Mouse (Mus musculus): Measurements from ENCODE around the gene Ndufv1.
"Not testable (repeated sequence)": the region's sequence is repeated elsewhere in the genome, so short reads cannot be mapped to it uniquely, and the experiment has no call there.

Gene Ndufv1

DNA sequence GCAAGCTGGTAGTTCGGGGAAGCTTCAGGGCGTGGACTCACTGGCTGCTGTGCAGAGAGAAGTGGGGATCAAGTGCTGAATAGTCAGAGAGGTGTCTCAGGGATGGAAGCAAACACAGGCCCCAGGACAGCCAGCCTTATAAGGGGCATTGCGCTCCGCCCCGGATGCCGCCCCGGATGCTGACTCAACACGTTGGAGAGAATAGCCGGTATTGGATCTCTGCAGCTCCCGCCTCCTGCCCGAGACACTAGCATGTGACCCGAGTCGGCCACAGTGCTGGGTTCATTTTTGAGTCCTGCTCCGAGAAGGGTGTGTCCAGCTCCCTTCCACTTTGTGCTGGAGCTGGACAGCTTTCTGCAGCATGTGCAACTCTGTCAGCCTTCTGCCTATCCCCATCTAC is 29.5 kb upstream of the Ndufv1 start:
- peak; percentile 29 to 64 for DNase-seq (ENCODE audit: low spot score in 2 of 2)

DNA sequence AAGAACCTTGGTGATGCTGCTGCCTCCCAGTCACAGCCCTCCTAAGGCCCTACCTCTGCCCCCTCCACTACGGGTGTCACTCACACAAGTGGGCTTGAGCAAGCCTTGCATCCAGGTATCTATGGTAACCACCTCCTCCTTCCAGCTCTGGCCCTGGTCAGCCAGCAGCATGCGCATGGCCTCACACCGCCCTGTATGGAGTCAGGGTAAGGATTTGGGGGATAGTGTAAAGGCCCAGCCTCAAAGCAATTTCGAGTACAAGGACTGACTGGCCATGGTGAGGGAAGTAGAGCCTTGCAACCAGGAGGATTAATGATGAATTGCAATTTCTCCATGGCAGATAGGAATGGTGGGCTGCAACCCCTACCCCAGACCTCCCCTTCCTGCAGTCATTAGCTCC is 28.9 kb upstream of the Ndufv1 start:
- DNase-seq (ENCODE audit: low spot score in 2 of 2) = not testable (repeated sequence)

DNA sequence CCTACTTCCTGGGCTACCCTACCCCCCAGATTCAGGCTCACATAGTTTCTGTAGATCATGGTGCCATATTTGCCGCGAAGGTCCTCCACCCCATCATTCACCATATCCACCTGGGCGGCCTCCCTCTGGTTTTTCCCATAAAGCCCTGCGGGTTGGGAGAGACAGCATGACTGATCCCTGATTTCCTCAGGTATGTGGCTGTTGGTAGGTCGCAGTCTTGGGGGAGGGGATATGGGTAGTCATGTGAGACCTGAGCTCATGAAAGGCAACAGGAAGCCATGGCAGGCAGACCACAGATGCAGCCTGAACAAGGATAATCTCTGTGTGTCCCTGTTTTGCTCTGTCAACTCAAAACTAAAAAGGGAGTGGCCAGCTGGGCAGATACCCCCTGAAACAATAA is 28.3 kb upstream of the Ndufv1 start:
- DNase-seq (ENCODE audit: low spot score in 2 of 2) = not testable (repeated sequence)

DNA sequence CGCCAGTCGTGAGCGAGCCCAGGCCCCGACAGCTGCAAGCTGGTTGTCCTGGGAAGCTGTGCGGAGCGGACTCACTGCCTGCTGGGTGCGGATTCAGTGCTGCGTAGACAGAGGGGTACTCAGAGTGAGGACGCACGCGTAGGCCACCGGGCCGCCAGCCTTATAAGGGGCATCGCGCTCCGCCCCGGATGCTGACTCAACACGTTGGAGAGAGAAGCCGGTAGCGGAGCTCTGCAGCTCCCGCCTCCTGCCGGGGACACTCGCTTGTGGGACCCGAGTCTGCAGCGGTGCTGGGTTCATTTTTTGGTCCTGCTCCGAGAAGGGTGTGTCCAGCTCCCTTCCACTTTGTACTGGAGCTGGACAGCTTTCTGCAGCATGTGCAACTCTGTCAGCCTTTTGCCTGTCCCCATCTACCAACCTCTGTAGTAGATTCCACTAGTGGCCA is 25.2 kb upstream of the Ndufv1 start, which contains the start of gene Gstp1:
Gstp1 (minus strand) TSS at position 198 of the 445 bp plus-strand sequence.
- peak; percentile 87 to 90 for DNase-seq (ENCODE audit: low spot score in 2 of 2)

DNA sequence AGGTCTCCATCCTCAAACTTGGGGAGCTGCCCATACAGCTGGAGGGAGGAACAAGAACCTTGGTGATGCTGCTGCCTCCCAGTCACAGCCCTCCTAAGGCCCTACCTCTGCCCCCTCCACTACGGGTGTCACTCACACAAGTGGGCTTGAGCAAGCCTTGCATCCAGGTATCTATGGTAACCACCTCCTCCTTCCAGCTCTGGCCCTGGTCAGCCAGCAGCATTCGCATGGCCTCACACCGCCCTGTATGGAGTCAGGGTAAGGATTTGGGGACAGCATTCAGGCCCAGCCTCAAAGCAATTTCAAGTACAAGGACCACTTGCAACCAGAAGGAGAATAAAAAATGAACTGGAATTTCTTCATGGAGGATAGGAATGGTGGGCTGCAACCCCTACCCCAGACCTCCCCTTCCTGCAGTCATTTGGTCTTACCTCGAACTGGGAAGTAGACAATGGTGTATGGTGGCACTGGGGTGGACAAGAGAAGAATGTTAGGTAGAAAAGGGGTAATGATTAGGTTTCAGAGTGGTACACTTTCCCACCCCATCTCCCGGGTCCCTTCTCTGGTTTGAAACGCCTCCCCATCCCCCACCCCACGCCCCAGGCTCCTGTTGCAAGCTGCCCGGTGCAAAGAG is 24.7 kb upstream of the Ndufv1 start:
- DNase-seq (ENCODE audit: low spot score in 2 of 2) = not testable (repeated sequence)

DNA sequence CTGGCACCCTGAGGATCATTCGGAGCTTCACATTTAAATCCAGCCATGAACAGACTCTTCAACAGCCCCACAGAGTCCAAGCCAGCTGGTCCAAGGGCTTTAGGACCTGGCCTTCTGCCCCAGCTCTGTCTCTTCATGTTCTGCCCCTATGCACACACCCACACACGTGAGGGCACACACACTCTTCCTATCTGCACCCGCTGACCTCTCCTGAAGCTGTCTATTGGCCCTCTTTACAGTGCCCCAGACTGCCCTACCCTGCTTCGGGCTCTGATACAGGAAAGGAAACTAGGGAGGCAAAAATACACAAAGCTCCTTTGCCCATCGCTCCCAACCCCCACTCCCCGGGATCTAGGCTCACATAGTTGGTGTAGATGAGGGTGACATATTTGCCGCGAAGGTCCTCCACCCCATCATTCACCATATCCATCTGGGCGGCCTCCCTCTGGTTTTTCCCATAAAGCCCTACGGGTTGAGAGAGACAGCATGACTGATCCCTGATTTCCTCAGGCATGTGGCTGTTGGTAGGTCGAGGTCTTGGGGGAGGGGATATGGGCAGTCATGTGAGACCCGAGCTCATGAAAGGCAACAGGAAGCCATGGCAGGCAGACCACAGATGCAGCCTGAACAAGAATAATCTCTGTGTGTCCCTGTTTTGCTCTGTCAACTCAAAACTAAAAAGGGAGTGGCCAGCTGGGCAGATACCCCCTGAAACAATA is 23.9 kb upstream of the Ndufv1 start:
- no peak for DNase-seq (ENCODE audit: low spot score in 2 of 2)

DNA sequence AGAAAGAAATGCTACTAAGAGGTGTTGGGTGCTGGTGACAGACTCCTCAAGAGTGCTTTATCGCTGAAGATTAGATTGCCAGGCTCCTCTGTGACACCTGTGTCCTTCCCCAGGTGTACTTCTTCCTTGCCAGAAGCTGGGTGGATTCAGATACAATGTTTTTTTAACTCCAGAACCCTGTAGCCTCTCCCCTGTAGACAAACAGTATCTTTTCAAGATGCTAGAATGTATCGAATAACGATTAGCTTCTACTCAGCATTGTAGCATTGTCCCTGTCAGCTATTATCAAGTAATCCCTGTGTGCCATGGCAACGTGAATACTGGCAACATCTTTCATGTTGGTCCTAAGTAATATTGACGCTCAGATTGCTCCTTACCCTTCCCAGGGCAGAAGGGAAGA is 21.1 kb upstream of the Ndufv1 start:
- no peak for DNase-seq (ENCODE audit: low spot score in 2 of 2)

DNA sequence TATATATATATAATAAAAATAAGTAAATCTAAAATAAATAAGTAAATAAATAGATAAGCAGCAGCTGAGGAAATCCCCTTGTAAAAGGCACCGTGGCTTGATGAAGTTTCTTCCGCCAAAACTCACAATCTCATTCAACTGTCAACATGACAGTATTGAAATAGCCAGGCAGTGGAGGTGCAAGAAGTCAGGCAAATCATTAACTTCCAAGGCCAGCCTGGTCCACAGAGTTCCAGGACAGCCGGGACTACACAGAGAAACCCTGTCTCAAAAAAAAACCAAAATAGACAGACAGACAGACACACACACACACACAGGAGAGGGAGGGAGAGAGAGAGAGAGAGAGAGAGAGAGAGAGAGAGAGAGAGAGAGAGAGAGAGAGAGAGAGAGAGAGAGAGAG is 20.7 kb upstream of the Ndufv1 start:
- DNase-seq (ENCODE audit: low spot score in 2 of 2) = no peak

DNA sequence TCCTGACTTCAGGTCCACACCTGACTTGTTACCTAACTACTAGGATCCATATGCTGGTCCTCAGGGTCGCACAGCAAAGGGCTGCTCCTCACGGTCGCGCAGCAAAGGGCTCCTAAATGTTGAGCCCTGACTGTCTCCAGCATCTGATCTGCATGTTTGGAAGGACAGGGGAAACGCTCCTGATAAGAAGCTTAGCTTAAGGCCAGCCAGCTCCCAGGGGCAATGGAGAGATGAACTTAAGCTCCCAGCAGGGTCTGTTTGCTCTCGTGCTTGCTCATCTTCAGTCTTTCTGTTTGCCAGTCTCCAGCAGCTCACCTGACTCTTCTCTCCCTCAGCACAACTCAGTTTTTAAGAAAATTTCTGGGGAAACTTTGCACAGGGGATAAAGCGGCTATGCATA is 20.1 kb upstream of the Ndufv1 start:
- DNase-seq (ENCODE audit: low spot score in 2 of 2) = no peak

DNA sequence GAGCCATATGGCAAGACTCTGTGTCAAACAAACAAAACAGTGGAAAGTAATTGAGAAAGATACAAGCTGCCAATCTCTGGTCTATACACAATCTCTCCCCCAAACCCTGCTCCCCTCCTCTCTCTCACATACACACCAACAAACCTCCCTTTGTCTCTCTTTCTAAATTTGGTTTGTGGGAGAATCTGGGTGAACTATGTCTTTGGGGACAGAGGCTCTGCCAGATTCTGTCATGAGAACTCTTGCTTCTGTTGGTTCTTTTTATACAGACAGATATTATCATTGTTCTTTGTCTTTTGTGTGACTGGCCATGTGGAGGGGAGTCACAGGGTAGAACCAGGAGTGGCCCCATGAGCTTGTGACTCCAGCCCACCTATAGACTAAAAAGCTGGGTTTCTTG is 15.0 kb upstream of the Ndufv1 start:
- no peak for DNase-seq (ENCODE audit: low spot score in 2 of 2)

DNA sequence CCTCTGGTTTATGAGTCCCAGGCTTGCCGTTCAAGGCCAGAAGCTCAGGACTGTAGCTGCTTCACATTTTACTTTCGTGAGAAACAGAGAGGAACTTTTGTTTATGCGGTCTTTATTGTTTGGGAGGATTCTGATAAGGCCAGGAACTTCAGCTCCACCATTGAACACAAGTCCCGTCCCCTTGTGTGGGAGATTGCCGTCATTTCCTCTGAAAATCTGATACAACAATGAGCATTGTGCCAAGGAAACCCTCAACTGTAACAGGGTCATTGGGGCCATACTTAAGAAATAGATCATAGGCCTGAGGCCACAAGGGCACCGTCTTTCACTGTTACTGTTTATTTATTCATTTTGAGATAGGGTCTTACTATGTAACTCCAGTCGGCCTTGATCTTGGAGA is 10.6 kb upstream of the Ndufv1 start:
- DNase-seq (ENCODE audit: low spot score in 2 of 2) = no peak

DNA sequence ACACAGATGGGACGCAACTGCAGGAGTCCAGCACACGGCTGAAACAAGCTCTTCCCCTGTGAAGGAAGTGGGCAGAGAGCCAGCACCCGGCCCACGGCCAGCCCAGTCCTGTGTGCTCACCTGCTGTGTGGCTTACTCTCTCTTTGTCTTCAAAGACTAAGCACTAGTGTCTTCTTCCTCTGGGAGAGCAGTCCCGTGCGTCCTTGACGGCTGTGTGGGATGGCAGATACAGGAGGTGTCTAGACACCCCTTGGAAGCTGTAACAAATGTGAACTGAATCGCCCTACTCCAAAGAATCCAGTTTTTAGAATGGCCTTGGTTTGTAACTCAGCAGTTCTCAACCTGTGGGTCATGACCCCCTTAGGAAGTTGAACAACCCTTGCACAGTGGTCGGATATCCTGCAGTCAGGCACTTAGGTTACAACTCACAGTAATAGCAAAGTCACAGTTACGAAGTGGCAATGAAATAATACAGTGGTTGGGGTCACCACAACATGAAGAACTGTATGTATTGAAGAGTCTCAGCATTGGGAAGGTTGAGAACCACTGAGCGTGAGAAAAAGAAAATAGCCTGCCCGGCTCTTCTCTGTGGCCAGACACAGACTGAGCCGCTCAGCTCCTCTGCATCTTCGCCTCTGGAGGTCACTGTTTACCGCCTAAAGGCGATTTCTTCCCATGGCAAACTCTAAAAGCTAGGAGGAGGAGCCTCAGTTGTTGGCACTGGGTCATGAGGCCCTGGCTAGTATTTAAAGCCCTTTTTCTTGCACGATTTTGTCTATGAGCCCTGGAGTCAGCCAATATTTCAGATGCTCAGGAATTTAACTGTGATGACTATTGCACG is 6.4 kb upstream of the Ndufv1 start:
- peak; percentile 63 to 82 for DNase-seq (ENCODE audit: low spot score in 2 of 2)

DNA sequence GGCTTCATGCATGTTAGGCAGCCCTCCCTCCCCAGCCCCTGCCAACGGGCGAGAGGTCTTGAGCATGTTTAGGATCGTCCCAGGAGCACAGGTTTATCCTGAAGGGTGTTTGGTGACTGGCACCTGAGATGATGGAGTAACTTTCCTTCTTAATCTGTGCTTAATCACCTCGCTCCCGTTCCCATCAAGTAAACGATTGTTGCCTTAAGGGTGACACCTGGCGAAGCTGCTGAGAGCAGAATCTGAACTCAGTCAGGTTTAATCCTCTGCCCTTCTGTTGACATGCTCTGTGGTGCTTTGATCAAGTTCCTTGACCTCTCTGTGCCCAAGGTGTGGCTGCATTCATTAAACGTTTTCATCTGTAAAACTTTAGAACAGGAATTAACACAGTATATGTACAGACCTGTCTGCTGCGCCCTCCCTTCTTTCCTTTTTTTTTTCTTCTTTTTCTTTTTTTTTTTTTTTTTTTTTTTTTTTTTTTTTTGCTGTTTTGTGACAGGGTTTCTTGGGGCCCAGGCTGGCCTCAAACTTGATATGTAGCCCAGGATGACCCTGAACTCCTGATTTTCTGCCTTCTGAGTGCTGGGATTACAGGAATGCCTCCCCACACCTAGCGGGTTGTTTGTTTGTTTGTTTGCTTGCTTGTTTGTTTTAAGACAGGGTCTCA is 5.4 kb upstream of the Ndufv1 start:
- no peak for DNase-seq (ENCODE audit: low spot score in 2 of 2)

DNA sequence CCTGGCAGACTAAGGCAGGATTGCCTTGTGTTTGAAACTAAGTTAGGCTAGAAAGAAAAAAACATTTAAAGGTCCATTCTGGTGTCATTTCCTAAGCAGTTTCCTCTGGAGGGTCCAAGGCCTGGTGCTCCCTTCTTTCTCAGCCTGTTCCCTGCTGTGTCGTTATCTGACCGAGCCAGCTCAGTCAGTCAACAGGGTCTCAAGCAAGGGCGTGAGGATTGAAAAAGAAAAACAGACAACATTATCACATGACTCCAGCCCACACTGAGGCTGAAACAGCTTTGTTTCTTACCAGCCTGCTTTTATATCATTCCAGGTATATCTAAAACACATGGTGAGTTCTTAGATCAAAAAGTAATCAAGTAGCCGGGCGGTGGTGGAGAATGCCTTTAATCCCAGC is 3.0 kb upstream of the Ndufv1 start:
- no peak for DNase-seq (ENCODE audit: low spot score in 2 of 2)

DNA sequence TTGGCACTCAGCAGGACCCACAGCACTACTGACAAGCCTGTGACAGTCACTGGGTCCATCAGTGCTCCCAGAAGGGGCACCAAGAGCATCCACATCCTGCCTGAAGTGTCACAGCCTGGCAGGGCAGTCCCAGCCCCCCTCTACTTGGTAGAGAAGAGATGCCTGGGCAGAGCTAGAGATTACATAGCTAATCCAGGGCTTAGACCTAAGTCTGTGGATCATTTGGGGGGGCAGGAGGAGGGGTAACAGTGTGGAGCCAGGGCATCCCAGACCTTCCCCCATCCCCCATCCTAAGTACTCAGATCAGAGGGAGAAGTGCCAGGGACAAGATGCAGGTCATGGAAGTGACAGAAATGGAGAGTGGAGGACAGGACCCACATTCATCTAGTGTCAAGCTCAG is 2.2 kb upstream of the Ndufv1 start:
- no peak for DNase-seq (ENCODE audit: low spot score in 2 of 2)

DNA sequence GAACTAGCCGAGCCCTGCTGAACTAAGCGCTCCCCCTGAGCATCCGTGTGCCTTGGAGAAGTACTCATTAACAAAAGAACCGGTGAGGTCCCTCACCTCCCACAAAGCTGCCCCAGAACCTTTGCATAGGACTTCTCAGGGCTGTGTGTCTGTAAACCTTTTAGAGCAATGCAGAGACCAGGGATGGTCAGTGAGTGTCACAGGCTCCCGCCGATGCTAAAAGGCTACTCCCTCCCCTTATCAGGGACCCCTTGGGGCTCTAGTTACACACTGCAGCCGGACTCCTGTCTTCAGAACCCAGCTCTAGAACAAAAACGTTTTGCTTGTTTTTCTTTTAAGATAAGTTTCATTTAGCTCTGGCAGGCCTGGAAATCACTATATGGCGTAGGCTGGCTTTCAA is 460 bp upstream of the Ndufv1 start:
- DNase-seq (ENCODE audit: low spot score in 2 of 2) = no peak

DNA sequence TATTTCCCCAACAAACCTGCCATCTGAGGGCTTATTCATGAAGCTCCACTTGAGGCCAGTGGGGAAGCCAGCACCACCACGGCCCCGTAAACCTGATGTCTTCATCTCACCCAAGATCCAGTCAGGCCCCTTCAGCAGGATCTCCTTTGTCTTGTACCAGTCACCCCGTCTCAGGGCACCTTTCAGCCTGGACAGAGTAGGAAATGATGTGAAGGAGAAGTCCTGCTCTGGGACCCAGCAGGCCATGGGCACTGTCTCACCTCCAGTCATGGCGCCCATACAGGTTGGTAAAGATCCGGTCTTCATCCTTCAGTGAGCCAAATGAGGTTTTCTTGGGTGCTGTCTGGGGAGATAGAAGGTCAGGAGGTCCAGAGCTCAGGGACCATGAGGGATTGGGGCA is 1.5 kb downstream of the Ndufv1 start:
- no peak for DNase-seq (ENCODE audit: low spot score in 2 of 2)

DNA sequence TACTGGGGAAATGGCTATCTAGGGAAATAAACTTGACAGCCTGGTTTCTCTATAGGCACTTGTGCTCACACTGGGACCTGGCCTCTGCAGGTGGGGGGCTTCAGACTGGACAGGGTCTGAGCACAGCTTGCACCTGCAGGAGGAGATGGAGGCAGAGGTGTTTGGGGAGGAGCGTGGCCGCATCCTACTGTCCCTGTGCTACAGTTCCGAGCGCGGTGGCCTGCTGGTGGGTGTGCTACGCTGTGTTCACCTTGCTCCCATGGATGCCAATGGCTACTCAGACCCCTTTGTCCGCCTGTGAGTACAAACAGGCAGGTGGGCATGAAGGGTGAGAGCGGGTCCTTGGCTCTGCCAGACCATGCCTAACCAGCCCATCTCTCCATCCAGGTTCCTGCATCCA is 6.6 kb downstream of the Ndufv1 start:
- DNase-seq (ENCODE audit: low spot score in 2 of 2) = no peak

DNA sequence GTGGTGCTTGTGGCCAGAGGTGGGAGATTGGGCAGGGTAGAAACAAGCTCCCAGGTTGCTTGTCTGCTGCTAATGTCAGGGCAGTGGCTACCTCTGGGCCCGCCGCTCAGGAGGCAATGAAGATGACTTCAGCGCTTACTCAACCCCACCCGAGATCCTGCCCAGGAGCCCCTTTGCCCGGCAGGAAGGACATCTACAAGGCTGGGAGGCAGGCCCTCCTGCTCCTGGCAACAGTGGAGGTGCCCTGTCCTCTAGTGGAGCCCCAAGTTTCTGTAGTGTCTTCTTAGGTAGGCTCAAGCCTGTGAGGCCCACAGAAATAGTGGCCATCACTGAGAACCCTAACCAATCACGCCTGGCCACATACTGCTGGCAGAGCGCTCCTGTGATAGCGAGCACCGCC is 7.5 kb downstream of the Ndufv1 start:
- DNase-seq (ENCODE audit: low spot score in 2 of 2) = no peak

DNA sequence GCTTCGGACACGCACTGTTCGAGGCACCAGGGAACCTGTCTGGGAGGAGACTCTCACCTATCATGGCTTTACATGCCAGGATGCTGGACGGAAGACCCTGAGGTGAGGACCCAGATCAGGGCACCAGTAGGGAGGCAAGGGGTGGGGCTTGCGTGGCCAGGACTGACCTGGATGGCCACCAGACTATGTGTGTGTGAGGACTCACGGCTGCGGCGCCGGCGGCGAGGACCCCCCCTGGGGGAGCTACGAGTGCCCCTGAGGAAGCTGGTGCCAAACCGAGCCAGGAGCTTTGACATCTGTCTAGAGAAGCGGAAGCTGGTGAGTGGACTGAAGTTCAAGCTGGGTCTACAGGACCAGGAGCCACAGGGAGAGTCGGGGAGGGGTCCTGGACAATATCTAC is 8.3 kb downstream of the Ndufv1 start:
- no peak for DNase-seq (ENCODE audit: low spot score in 2 of 2)

DNA sequence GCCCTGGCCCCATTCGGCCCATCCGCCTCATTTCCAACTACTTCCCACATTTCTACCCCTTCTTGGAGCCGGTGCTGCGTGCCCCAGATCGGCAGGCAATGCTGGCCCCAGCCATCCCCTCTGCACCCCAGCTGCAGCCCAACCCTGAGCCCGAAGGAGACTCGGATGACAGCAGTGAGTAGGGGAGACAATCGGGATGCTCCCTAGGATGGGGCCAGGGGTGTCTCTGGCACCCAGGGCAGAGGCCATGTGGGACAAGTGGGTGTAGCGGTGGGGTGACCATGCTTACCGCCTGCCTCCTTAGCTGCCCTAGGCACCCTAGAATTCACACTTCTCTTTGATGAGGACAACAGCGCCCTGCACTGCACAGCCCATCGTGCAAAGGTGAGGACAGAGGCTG is 9.0 kb downstream of the Ndufv1 start:
- DNase-seq (ENCODE audit: low spot score in 2 of 2) = no peak

DNA sequence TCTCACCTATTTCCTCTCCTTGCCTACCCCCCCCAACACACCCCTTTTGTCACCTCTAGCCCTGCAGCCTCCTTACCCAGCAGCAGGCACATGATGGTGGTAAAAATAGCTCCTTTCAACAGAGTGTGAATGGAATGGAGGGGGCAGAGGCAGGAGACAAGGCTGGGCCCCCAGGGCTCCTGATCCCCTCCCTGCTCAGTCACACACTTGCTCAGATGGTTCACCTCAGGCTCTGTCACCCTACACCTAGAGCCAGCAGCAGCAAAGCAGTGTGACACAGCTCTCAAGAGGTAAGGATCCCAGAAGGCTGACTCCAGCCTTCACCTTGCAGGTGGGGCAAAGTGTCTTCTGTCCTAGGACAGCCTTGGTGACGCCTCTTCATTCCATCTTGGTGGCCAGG is 9.5 kb downstream of the Ndufv1 start, which contains the start of gene Doc2g:
Doc2g (plus strand) TSS at position 202 of the 400 bp plus-strand sequence.
- no peak for DNase-seq (ENCODE audit: low spot score in 2 of 2)
